Mouse (Mus musculus) myocyte (in vitro differentiated cells): Measurements from ENCODE around the gene Gstp1.

ENCODE experiments used
- POLR2A ChIP-seq: IDR thresholded peaks from one replicate; pipeline ENCODE4 v1.6.1; 2011; ENCODE audit warnings: low read depth, mild to moderate bottlenecking, control low read depth, moderate library complexity; ENCODE audit not compliant: insufficient read length
- POLR2AphosphoS2 ChIP-seq: IDR thresholded peaks from one replicate; pipeline ENCODE4 v1.6.1; 2011; ENCODE audit warnings: low read depth, control low read depth; ENCODE audit not compliant: insufficient read length
- TCF12 ChIP-seq: IDR thresholded peaks from one replicate; pipeline ENCODE4 v1.6.1; 2011; ENCODE audit warnings: mild to moderate bottlenecking, control low read depth; ENCODE audit not compliant: poor library complexity, insufficient read depth, severe bottlenecking

- TF ChIP-seq POLR2AphosphoS2 (no peak), POLR2A (no peak), TCF12 (no peak)
Measured at GRCm38 (mm10) chr19:3996106-3996505, 41.7 kb downstream of the Gstp1 start.
